Mouse (Mus musculus) testis, adult 2 months (tissue): ENCODE results near the gene Tmem184a.

ENCODE experiments used
- CTCF ChIP-seq: fragments of 200-500 bp; IDR thresholded peaks from 2 replicates; pipeline ENCODE4 v1.5.1; 2012; ENCODE audit warnings: low read depth, mild to moderate bottlenecking, inconsistent platforms, low read length, moderate library complexity; ENCODE audit not compliant: control insufficient read depth, insufficient read depth, insufficient replicate concordance
- POLR2A ChIP-seq: fragments of 200-500 bp; IDR thresholded peaks from 2 replicates; pipeline ENCODE4 v1.6.1; 2012; ENCODE audit warnings: low read depth, mild to moderate bottlenecking, inconsistent platforms, low read length, moderate library complexity; ENCODE audit not compliant: control insufficient read depth

DNA sequence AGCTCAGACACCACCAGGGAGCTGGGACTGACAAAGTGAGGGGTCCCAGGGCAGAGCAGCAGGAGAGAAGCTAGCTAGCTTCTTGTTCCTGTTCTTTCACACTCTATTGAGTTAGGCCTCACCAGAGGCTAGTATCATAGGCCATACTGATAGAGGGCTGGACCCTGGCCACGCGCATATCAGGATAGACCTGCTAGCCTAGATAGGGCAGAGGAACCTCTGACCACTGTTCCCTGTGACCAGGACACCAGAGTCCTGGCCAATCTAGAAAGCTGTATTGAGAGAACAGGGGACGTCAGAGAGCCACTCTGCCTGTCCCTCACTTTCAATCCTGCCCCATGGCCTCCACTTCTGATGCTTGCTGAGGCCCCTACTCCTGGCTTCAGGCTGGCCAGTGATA is 1.7 kb downstream of the Tmem184a start:
- TF ChIP-seq CTCF (no peak), POLR2A (no peak)
